Mouse (Mus musculus) bone marrow macrophage, adult 2 months (primary cell): ENCODE measurements around the gene Fam131b. TPM values are rescaled to one million over a fixed set of nuclear protein-coding genes. Genes with fewer than 3 reads are reported as not detected.
A peak's percentile ranks its signal among the peaks of the same experiment; 100 is the strongest.

Source experiments
- H3K27ac ChIP-seq: 2 replicates; pipeline ENCODE4 v1.5.1; 2012; ENCODE audit warnings: low read depth, low read length; ENCODE audit not compliant: insufficient read depth
- H3K4me1 ChIP-seq: 2 replicates; pipeline ENCODE4 v1.6.1; 2012; ENCODE audit warnings: low read length; ENCODE audit not compliant: control insufficient read depth, insufficient read depth
- H3K4me3 ChIP-seq: 2 replicates; pipeline ENCODE4 v1.5.1; 2012; ENCODE audit warnings: mild to moderate bottlenecking, low read length, moderate library complexity; ENCODE audit not compliant: insufficient read depth
- CTCF ChIP-seq: IDR thresholded peaks from 2 replicates; pipeline ENCODE4 v1.5.1; 2012; ENCODE audit warnings: low read depth, mild to moderate bottlenecking, low read length, moderate library complexity
- POLR2A ChIP-seq: IDR thresholded peaks from 2 replicates; pipeline ENCODE4 v1.6.1; 2012; ENCODE audit warnings: mild to moderate bottlenecking, low read depth, low read length, borderline replicate concordance
- polyA plus RNA-seq: library from polyadenylated mRNA; stranded (reverse); fragments of >200 nt; gene quantifications from 2 replicates; pipeline ENCODE4 v1.2.4, GENCODE M21; 2012; ENCODE audit not compliant: missing spikeins, insufficient read depth, insufficient read length

Gene Fam131b
- polyA plus RNA-seq, 1 experiment: not detected

GRCm38 (mm10) chr6:42265391-42266330 lies 58.8 kb downstream of the Fam131b start:
- TF ChIP-seq CTCF: no peak
- TF ChIP-seq POLR2A: no peak
- H3K27ac ChIP-seq: peak overlapping the region; percentile 88
- peak overlapping the region; percentile 93 for H3K4me3 ChIP-seq
- peaks cover 11% of the 10 kb centered on the region for H3K4me1 ChIP-seq

Other genes starting within 250 kb of the Fam131b start
- gene Tas2r139, start 183.7 kb downstream of the Fam131b start, polyA plus RNA-seq: not detected in 2 replicates
- gene Tas2r144, start 109.3 kb downstream of the Fam131b start, polyA plus RNA-seq: not detected in 2 replicates
- 18.6 and 27.3 TPM in 2 replicates for gene Gstk1, start 78.7 kb downstream of the Fam131b start, polyA plus RNA-seq
- not detected in 2 replicates for gene Tmem139, start 62.7 kb downstream of the Fam131b start, polyA plus RNA-seq
- 37.0 and 37.5 TPM in 2 replicates for gene Casp2, start 59.7 kb downstream of the Fam131b start, polyA plus RNA-seq
- gene Clcn1, start 38.0 kb downstream of the Fam131b start, polyA plus RNA-seq: 0.36 TPM in 1 of 2 replicates, not detected in the other
- gene Zyx, start 25.0 kb upstream of the Fam131b start, polyA plus RNA-seq: 88.7 and 98.6 TPM in 2 replicates
- gene Epha1, start 48.6 kb upstream of the Fam131b start, polyA plus RNA-seq: not detected in 2 replicates
- not detected in 2 replicates for gene Tas2r143, start 75.6 kb upstream of the Fam131b start, polyA plus RNA-seq
- gene Tas2r135, start 80.8 kb upstream of the Fam131b start, polyA plus RNA-seq: not detected in 2 replicates
- gene Tas2r126, start 109.9 kb upstream of the Fam131b start, polyA plus RNA-seq: not detected in 2 replicates
- not detected in 2 replicates for gene Olfr458, start 140.6 kb upstream of the Fam131b start, polyA plus RNA-seq
- gene Olfr457, start 151.7 kb upstream of the Fam131b start, polyA plus RNA-seq: not detected in 2 replicates
- gene Olfr456, start 162.6 kb upstream of the Fam131b start, polyA plus RNA-seq: not detected in 2 replicates
- gene Olfr455, start 222.9 kb upstream of the Fam131b start, polyA plus RNA-seq: not detected in 2 replicates